Mouse (Mus musculus) lung, postnatal 0 days (tissue): ENCODE results near the gene Anks1. TPM values are rescaled to one million over a fixed set of nuclear protein-coding genes. Genes with fewer than 3 reads are reported as not detected.
A peak's percentile ranks its signal among the peaks of the same experiment; 100 is the strongest.
"Not testable (repeated sequence)": the region's sequence is repeated elsewhere in the genome, so short reads cannot be mapped to it uniquely, and the experiment has no call there.

Experiments used
- ATAC-seq: fragments of 200-750 bp; cut with Nextera tagmentation; 2 replicates; pipeline ENCODE4 v1.8.0; 2017; ENCODE audit warnings: moderate library complexity
- DNase-seq: peaks from one replicate; pipeline ENCODE4 v3.0.0-alpha.2; 2016; ENCODE audit warnings: low spot score
- H3K27ac ChIP-seq: fragments of 300-500 bp; sonication (generic); 2 replicates; pipeline ENCODE4 v1.5.1; 2014; ENCODE audit warnings: antibody characterized with exemption, mild to moderate bottlenecking, low read length, mixed read lengths
- H3K27me3 ChIP-seq: fragments of 300-500 bp; sonication (generic); replicated peaks from 2 replicates; pipeline ENCODE4 v1.6.1; 2014; ENCODE audit warnings: low read length, mixed read lengths; ENCODE audit not compliant: insufficient read depth
- H3K36me3 ChIP-seq: fragments of 300-500 bp; sonication (generic); 2 replicates; pipeline ENCODE4 v1.6.1; 2014; ENCODE audit warnings: low read length, mixed read lengths; ENCODE audit not compliant: insufficient read depth
- H3K4me1 ChIP-seq: fragments of 300-500 bp; sonication (generic); 2 replicates; pipeline ENCODE4 v1.6.1; 2014; ENCODE audit warnings: antibody characterized with exemption, low read depth, low read length, mixed read lengths; ENCODE audit not compliant: insufficient read depth
- H3K4me2 ChIP-seq: fragments of 300-500 bp; sonication (generic); replicated peaks from 2 replicates; pipeline ENCODE4 v1.6.1; 2014; ENCODE audit warnings: low read depth, mild to moderate bottlenecking, low read length, moderate library complexity, mixed read lengths
- H3K4me3 ChIP-seq: fragments of 300-500 bp; sonication (generic); 2 replicates; pipeline ENCODE4 v1.5.1; 2014; ENCODE audit warnings: low read depth, low read length
- H3K9ac ChIP-seq: fragments of 300-500 bp; sonication (generic); replicated peaks from 2 replicates; pipeline ENCODE4 v1.6.1; 2014; ENCODE audit warnings: low read depth, mild to moderate bottlenecking
- H3K9me3 ChIP-seq: fragments of 300-500 bp; sonication (generic); 2 replicates; pipeline ENCODE4 v1.6.1; 2016; ENCODE audit warnings: low read length, mixed read lengths
- CTCF ChIP-seq: IDR thresholded peaks from 2 replicates; pipeline ENCODE4 v1.5.1; 2016; ENCODE audit warnings: antibody characterized with exemption, mild to moderate bottlenecking
- EP300 ChIP-seq: IDR thresholded peaks from 2 replicates; pipeline ENCODE4 v1.6.1; 2016; ENCODE audit warnings: antibody characterized with exemption, mild to moderate bottlenecking, control low read depth
- WGBS: fragments of 180-500 bp; shearing (Covaris S2); extraction: QIAGEN DNeasy Blood & Tissue Kit; methylation state at CpG from one replicate; pipeline ENCODE4 v1.1.7; 2014; 5-methylcytosine and 5-hydroxymethylcytosine counted together
- polyA plus RNA-seq: library from polyadenylated mRNA; unstranded; fragments of >200 nt; fragmentation: Nextera tagmentation; extraction: Ambion mirVana; gene quantifications from 2 replicates; pipeline ENCODE4 v1.2.1, GENCODE M21; 2015

Gene Anks1
- polyA plus RNA-seq, 1 experiment from 2014 or later: 25.4 TPM

DNA sequence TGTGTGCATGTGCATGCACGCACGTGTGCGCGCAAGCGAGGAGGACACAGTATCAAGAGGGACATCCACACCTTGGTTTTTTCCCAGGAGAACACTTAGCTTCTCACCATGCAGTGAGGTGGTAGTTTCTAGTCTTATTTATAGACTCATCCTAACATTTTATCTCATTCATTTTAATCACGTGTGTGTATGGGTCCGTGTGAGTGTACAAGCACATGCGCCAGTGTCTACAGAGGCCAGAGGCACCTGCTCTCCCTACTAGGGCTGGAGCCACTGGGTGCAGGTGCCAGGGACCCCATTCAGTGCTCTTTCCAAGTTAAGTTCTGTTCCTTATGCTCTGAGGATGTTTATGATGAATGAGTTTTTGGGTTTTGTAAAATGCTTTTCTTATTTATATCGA lies 48.5 kb downstream of the Anks1 start:
- WGBS: 92% methylated on average over 9 of the region's 9 CpGs
- Histone ChIP-seq H3K9ac (no peak overlapping the region), H3K27ac (no peak overlapping the region), H3K9me3 (no peaks in the 10 kb centered on the region), H3K4me3 (no peak overlapping the region), H3K4me2 (no peak overlapping the region), H3K4me1 (peaks cover 7% of the 10 kb centered on the region; the same call in 1 of the 2 replicates), H3K36me3 (no peaks in the 10 kb centered on the region), H3K27me3 (no peaks in the 10 kb centered on the region)
- DNase-seq (no peak), ATAC-seq (no peak)
- TF ChIP-seq CTCF: no peak
- TF ChIP-seq EP300: no peak

- H3K4me2 ChIP-seq: no peak overlapping the region
- H3K4me1 ChIP-seq: no peaks in the 10 kb centered on the region
- ATAC-seq (no peak), DNase-seq (no peak)
- H3K9me3 ChIP-seq: no peaks in the 10 kb centered on the region
- H3K36me3 ChIP-seq: no peaks in the 10 kb centered on the region
- H3K9ac ChIP-seq: no peak overlapping the region
- TF ChIP-seq EP300 (no peak), CTCF (no peak)
- WGBS: 79% methylated on average over 21 of the region's 21 CpGs
- H3K27me3 ChIP-seq: no peaks in the 10 kb centered on the region
- no peak overlapping the region for H3K4me3 ChIP-seq
- no peak overlapping the region for H3K27ac ChIP-seq
Observed at GRCm38 (mm10) chr17:27960128-27961111, 51.3 kb downstream of the Anks1 start.

- not testable (repeated sequence) for H3K9ac ChIP-seq, H3K36me3 ChIP-seq, H3K9me3 ChIP-seq, H3K27me3 ChIP-seq, H3K4me3 ChIP-seq, H3K4me1 ChIP-seq, H3K27ac ChIP-seq, DNase-seq, ATAC-seq, H3K4me2 ChIP-seq
- WGBS: 91% methylated on average over 7 of the region's 7 CpGs
Observed at GRCm38 (mm10) chr17:27963120-27963519, 54.0 kb downstream of the Anks1 start.

- Histone ChIP-seq H3K4me3 (no peak overlapping the region), H3K9ac (no peak overlapping the region)
Observed at GRCm38 (mm10) chr17:27964607-27965006, 55.5 kb downstream of the Anks1 start.

GRCm38 (mm10) chr17:27965292-27965691 lies 56.2 kb downstream of the Anks1 start:
- Histone ChIP-seq H3K4me2 (no peak overlapping the region), H3K27ac (no peak overlapping the region), H3K9ac (no peak overlapping the region), H3K36me3 (no peaks in the 10 kb centered on the region), H3K4me1 (peaks cover 14% of the 10 kb centered on the region; the same call in 1 of the 2 replicates), H3K4me3 (no peak overlapping the region), H3K27me3 (no peaks in the 10 kb centered on the region), H3K9me3 (no peaks in the 10 kb centered on the region)
- WGBS: 73% methylated on average over 10 of the region's 10 CpGs
- no peak for ATAC-seq
- TF ChIP-seq CTCF (no peak), EP300 (no peak)
- peak; percentile 49 for DNase-seq

More at GRCm38 (mm10) chr17:27964607-27965006, 55.5 kb downstream of the Anks1 start:
- ATAC-seq: no peak
- no peak for TF ChIP-seq CTCF
- TF ChIP-seq EP300: no peak
- Histone ChIP-seq H3K9me3 (no peaks in the 10 kb centered on the region), H3K4me1 (peaks cover 9% of the 10 kb centered on the region; the same call in 1 of the 2 replicates), H3K27me3 (no peaks in the 10 kb centered on the region), H3K27ac (no peak overlapping the region), H3K4me2 (no peak overlapping the region), H3K36me3 (no peaks in the 10 kb centered on the region)
- 51% methylated on average over 4 of the region's 4 CpGs for WGBS
- no peak for DNase-seq

- 60% methylated on average over 4 of the region's 4 CpGs for WGBS
- ATAC-seq (no peak), DNase-seq (no peak)
- no peaks in the 10 kb centered on the region for H3K27me3 ChIP-seq
- H3K9ac ChIP-seq: no peak overlapping the region
- no peaks in the 10 kb centered on the region for H3K36me3 ChIP-seq
- H3K9me3 ChIP-seq: no peaks in the 10 kb centered on the region
- H3K4me3 ChIP-seq: no peak overlapping the region
- no peak overlapping the region for H3K27ac ChIP-seq
- no peak overlapping the region for H3K4me2 ChIP-seq
- peaks cover 20% of the 10 kb centered on the region; the same call in 1 of the 2 replicates for H3K4me1 ChIP-seq
- TF ChIP-seq CTCF (no peak), EP300 (no peak)
Observed at GRCm38 (mm10) chr17:27966056-27966455, 57.0 kb downstream of the Anks1 start.
